Mouse (Mus musculus) kidney, postnatal 25 days (tissue): ENCODE measurements around the gene Plet1.

Experiments used
- DNase-seq, 2 experiments: peaks; one replicate each; pipeline ENCODE4 v3.0.0; 2021; ENCODE audit warnings: mixed read lengths in 2 of 2

Gene Plet1

GRCm38 (mm10) chr9:50537295-50537694 is 43.0 kb downstream of the Plet1 start:
- no peak for DNase-seq

GRCm38 (mm10) chr9:50540170-50540569 is 45.8 kb downstream of the Plet1 start:
- no peak for DNase-seq

- no peak for DNase-seq
Measured at GRCm38 (mm10) chr9:50542401-50542800, 48.1 kb downstream of the Plet1 start.

- no peak for DNase-seq
Measured at GRCm38 (mm10) chr9:50547859-50548478, 53.6 kb downstream of the Plet1 start.

GRCm38 (mm10) chr9:50548936-50549335 is 54.6 kb downstream of the Plet1 start:
- DNase-seq: no peak

- no peak for DNase-seq
Measured at GRCm38 (mm10) chr9:50552206-50552605, 57.9 kb downstream of the Plet1 start.

GRCm38 (mm10) chr9:50553547-50553946 is 59.2 kb downstream of the Plet1 start:
- DNase-seq: no peak

- DNase-seq: peak; percentile 29 to 62
Measured at GRCm38 (mm10) chr9:50554241-50555093, 60.1 kb downstream of the Plet1 start, which contains the start of gene Il18. Gene Il18 (plus strand): TSS chr9:50554827.

- DNase-seq: peak; percentile 50 to 66
Measured at GRCm38 (mm10) chr9:50555094-50555446, 60.7 kb downstream of the Plet1 start, which contains the start of gene Bco2. Gene Bco2 (minus strand): TSS chr9:50555181.
